Mouse (Mus musculus) gonadal fat pad, adult 2 months (tissue): ENCODE measurements at regions not wholly inside any gene's neighbourhood (a gene's known extent, or its start where the extent isn't known, plus 50 kb on each side); places are given as distances from the start of the nearest gene placed in this dataset.

Experiments used
- DNase-seq: peaks from one replicate; pipeline ENCODE4 v3.0.0-alpha.2; 2012; ENCODE audit warnings: low read depth

DNA sequence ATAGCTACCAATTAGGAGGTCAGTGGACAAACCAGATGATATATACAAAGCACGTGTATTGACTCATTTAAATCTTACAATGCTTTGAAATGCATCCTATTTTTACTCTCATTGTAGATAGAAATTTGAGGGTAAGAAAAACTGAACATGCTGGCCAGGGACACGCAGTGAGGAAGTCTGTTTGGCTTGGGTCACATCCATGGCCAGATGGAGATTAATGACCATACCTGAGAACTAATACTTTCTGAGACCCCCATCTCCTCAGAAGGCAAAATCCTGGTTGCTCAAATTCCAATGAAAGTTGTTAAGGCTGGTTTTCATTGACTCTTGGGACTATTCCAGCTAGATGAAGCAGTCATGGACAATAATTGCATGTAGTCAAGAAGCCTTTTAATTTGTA is 850.3 kb downstream of the Gsdmc2 start:
- DNase-seq, result no peak

DNA sequence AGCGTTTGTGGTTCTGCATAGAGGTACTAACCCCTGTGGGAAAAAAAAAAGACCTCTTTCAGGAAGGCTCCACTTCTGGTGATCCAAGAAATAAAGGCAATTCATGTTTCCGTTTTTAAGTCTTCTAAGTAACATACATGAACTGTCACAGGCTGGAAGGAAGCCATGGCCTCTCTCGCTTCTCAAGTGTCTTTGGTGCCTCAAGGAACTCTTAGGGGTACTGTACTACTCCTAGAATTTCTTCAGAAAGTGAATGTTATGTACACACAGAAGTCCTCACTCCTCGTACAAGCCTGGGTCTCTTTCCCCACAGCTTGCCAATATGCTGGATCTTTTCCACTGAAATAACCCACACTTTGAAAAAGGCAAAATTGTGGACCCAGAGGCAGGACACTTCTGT is 858.1 kb downstream of the Gsdmc2 start:
- DNase-seq, result no peak

DNA sequence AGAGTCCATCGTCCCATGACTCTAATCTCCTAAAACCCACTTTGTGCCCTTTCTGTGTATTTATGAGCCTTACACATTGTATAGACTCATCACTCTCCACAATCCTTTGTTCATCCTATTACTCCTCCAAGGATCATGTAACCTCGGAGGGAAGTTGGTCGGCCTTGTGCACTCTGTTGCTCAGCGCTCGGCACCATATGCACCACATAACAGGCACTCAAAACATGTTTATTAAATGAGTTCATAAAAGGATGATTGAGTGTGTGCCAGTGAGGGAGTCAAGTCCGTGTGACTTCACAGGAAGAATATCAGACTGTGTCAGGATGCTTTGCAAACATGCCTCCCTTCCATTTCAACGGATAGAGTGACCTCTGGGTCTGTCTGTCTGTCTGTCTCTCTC is 858.8 kb downstream of the Gsdmc2 start:
- DNase-seq, result no peak

DNA sequence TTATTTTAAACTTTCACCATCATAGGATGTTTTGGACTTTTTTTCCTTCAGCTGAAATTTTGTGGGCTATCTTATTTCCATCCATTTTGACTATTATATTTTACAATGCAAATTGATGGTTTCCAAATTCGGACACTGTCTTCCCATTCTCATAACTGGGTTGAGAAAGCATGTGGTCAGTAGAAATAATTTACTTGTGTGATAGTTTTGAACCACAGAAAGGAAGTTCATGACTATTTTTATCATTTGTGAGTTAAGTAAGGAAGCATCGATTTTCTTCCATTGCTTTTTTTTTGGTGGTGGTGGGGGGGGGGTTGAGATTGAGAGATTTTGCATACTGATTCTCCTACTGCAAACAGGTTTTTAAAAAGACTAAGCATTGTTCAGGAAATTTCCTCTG is 874.4 kb downstream of the Gsdmc2 start:
- no peak for DNase-seq

DNA sequence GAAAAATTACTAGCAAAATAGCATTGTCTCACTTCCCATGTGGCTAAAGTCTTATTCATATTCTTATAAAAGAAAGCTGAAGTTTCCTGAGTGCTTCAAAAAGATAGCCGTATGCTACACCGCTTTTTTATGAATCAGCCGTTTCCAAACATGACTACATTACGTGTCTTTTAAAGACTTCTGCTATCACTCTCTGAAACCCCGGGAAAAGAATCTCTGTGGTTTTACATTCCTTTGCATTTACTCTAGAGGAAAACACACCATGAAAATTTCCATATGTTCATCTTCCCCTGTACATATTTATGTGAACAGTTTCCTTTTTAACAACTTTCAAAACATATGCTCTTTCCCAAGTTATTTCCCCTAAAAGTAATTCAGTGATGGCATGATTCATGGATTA is 882.3 kb downstream of the Gsdmc2 start:
- no peak for DNase-seq

DNA sequence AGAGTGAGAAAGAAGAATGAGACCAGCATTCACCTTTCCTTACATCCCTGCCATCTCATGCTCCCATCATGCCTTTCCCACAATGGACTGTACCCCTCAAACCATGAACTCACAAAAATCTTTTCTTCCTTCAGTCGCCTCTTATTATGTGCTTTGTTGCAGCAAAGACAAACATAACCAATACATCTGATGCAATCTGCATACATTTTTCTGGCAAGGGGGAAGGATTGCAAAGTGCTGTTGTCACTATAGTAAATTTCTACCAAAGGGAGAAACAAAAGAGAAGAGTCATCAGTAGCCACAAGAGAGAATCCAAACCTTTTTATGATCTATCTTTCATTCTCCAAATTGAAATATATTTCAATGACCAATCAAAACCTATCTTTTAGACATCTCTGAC is 884.4 kb downstream of the Gsdmc2 start:
- no peak for DNase-seq

DNA sequence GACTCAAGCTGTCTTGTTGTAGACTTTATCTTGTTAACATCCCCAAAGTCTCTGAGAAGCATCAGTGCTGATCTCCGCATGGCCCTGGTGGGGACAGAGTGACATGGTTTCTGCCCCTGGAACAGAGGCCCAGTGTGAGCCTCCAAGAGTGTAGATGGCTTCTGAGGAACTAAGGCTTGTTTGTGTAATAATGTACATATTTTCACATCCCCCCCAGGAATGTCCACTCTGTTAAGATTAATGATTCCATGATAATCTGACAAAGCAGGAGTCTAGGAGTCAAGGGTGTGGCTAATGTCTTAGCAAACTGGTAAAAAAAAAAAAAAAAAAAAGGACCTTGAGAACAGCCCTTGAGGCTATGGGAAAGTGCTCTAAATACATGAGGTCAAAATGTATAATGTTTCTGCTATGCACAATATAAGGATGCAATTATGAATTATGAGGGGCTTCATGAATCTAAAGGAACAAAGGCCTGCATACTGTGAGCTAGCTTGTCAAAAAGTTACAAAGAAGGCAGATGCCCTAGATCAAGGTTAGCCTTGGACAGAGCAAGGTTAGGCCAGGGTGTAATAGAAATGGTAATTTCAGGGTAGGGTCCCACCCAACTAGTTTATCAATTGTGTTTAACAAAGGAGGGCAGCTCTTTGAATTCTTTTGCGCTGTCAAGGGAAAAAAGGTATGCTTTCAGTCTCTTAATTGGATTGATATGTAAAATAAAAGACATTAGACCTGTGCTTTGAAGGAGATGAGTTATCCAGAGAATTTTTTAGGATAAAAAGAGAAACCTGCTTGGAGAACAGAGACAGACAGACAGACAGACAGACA is 886.3 kb downstream of the Gsdmc2 start:
- no peak for DNase-seq

DNA sequence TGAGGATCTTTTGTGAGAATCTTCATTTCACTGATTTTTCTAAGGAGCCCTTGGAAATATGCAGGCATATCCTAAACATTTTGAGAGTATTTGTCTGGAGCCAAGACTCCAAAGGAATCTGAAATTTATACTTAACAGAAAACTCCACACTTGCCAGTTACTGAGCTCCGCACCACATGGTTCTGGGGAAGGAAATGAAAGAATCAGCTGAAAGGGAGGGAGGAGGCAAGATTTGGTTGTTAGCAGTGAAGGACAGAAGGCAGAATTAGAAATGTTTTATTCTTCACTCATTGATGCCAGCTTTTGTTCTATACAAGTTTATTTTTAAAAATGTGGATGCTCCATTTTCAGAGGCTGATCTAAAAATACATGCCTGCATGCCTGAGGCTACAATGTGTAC is 890.1 kb downstream of the Gsdmc2 start:
- no peak for DNase-seq

DNA sequence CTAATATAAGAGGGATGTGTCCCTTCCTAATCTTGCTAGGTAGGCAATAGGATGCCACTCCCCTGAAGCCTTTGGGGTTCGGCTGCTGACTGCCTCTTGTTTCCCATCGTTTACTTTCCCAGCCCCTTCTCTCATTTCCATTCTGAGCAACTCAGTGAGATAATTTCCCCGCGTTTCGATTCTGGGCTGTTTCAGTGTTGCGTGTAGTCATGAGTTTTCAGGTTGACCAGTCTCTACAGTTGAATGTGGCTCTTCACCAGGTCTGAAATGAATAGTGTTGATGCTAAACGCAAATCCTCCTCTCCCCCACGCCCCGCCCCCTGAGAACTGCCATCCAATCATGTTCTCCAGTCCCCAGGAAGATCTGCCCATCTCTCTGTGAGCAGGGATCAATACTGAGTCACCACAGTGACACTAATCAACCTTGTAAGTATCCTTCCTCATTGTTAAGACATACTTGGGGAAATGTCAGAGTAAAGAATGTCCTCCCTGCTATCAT is 890.6 kb downstream of the Gsdmc2 start:
- DNase-seq, result no peak

DNA sequence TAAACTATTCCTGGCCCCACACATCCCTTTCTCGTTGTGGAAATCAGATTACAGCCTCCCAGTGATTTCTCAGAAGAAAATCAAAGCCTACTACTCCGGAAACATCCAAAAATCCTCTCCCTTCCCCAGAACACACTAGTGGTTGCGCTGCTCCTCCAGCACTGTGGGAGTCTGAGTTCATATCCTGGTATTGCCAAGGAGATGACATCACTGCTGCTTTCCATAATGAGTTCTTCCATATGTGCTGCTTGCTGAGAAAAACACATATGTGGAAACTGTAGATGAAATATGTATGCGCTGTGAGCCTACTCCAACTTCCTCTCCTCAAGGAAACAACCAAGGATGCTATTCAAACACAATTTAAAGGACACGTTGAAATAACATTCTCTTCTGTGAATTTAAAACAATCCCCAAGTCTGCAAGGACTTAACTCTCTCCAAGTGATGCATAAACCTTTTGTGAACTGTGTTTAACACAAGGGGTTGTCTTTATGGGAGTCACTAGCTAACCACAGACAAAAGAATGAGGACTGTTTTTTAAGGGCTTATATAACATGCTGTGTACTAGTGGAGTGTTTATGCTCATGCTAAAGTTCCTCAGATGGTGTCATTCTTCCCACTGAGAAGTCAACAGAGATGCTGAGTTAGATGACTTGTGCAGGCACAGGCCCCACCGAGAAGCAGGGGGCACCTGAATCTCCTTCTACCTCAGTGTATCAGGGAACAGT is 891.6 kb downstream of the Gsdmc2 start:
- DNase-seq, result no peak

DNA sequence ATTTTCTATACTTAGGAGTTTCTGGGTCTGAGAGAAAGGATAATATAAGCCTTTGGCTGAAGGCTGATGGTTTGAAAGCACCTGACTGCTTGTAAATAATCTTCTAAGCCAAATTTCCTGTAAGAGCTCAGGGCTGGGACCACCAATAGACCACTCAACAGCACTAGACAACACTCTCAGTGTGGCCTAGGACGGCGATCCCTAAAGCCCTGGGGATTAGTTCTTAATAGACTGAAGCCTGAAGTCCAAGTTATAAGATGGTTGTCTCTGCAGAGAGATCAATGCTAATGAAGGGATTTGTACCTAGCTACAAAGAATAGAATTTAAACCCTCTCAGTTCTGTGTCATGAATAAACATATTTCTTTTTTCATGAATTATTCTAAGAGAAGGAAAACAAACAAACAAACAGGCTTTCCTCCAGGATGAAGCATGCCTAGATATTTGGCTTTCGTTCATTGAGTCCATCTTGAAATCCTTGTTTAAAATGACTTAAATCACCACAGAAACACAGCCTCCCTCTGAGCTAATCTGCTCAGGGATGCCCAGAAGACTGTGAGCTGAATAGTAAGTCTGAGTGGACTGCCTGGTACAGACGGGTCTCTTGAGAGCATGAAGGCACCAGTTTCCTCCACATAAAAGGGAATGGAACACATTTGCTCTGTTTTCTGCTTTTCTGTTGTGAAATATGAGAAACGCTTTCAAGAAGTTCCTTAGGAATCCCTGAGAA is 892.3 kb downstream of the Gsdmc2 start:
- no peak for DNase-seq

DNA sequence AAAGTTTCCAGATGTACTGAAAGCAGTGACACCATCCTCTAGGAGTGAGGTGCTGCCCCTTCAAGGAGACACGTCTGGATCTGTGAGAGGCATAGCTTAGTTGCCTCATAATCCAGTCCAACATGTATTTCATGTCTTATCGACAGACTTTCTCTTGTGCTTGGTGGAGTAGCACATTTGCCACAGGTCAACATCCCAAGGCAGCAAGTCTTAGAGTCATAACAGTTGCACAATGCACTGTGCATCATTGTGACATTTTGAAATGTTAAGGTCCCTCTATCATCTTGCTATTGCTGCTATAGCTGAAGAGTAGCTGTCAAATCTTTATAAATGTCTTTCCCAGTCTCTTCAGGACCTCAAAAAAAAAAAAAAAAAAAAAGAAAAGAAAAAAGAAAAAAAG is 905.6 kb downstream of the Gsdmc2 start:
- peak; percentile 14 for DNase-seq

DNA sequence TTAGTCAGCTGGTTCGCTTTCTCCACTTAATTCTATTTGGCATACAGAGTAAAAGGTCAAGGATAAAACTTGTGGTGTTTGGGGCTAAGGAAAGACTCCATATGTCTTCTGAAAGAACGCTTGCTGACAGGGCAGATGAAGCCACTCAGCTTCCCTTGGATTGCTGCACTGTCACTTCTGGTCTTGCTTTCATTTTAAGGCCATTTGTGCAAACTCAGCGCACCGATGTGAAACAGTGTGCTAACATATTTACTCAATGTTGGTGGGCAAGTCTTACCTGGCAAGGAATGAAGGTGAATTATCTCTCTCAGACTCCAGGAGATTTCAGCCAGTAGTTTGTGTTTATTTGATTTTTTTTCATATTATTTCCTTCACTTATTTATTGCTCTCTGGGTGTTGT is 907.2 kb downstream of the Gsdmc2 start:
- DNase-seq, result no peak

DNA sequence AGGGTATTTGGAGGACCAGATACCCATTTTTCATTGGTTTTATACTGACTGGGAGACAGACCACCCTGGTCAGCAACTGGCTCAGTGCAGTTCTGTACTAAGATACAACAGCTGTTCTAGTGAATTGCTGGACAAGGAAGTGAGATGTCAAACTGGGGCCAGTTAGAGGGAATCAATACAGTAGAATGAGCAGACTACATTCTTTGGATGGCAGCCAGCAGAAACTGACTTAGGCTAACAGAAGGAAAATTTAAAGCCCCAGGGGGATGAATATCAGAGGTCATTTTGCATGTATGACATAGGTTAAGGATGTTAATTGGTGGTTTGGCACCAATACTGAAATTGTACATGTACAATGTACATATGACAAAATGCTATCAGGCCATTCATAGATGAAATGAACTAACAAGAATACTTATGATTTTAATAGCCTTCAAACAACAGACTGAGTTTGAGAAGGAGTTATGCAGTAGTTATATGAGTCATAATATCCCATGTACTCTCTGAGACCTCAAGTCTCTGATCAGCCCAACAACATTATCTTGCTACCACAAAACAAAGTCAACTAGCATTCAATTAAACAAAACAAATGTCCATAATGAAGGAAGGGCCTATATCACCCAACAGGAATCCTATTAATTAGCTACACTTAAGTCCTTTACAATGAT is 910.3 kb downstream of the Gsdmc2 start:
- no peak for DNase-seq

DNA sequence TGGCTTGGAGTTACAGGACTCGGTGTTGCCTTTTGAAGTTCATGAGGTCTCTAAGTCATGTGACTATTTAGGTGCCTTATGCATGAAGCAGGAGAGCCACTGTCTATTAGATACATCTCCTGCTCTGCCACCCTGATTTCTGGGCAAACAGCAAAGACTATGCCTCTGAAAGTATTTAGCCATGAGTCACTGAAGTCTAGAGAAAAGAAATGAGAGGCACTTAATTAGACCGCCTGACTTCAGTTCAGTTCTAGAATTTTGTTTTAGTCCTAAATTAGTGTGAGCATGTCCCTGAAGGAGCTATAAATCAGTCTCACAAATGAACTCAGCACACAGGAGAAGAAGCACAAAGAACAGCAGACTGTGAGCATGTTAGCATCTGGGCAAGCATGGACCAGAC is 924.5 kb downstream of the Gsdmc2 start:
- DNase-seq, result no peak

DNA sequence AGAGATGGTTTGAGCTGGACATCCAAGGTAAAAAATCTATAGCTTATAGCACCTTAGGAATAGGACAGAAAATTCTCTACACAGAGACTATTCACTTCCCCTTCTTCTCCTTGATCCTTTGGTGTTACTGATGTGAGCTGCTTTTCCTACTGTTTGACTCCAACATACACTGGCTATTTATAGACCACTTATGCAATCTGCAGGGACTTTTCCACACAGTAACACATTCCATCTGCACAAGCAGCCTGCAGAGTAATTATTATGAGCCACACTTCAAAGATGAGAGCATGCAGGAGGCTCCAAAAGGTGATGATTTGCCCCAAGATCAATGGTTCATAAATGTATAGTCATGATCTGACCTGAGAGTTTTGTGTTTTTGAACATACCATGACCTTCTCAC is 925.7 kb downstream of the Gsdmc2 start:
- DNase-seq, result no peak

DNA sequence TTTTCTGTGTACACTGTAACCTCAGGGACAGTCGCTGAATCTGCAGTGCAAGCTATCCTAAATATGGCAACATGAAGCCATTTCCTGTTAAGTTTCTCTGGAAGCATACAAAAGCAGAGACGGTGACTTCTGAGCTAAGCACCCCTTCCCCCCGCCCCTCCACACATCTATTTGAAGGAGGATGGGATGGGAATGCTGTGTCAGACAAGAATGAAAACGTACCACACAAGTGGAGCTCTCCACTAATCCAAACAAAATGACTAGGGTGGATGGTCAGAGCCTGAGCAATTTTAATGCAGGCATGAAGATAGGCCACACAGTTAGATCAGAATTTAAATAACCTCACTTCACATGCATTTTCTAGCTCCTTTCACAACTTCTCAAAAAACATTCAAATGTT is 936.6 kb downstream of the Gsdmc2 start:
- DNase-seq, result no peak

DNA sequence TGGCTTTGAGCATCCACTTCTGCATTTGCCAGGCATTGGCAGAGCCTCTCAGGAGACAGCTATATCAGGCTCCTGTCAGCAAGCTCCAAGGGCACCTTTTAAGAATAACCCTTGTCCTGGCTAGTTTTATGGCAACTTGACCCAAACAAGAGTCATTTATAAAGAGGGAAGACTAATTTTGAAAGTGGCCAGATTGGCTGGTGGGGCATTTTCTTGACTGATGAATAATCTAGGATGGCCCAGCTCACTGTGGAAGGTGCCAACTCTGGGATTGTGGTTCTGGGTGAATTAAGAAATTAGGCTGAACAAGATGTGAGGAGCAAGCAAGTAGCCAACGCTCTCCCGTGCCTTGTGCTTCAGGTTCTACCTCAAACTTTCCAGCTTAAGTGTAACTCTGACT is 937.8 kb downstream of the Gsdmc2 start:
- DNase-seq, result no peak

DNA sequence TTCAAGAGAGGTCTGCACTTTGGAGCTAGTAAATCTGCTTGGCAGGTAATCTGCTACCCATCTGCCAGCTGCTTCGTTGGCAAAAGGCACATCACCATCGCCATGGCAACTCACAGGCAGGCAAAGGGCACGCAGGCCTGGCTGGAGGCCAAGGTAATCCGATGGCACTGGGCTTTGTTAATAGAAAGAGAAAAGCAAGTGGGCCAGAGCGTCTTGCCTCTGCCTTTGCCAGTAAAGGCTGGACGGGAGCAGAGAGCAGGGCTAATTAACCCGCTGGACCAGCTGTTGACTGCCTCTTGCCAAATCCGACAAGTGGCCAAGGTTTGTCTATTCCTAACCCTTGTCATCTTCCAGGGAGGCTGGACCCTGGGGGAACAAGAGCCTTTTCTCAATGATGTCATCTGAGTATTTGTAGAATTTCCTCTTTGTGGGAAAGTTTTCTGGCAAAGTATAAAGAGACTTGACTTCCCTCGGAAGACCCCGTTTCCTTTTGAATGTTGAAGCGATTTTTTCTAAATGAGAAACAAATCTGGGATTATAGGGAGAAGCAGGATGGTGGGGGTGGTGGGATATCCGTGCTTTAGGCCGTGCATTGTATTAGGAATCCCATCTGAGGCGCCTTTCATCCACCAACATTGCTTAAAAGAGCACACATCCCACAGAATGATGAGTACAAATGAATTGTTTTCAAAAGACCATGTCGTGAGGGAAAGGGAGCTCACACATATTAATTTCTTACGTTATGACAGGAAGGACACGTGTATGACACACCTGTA is 941.7 kb downstream of the Gsdmc2 start:
- no peak for DNase-seq

DNA sequence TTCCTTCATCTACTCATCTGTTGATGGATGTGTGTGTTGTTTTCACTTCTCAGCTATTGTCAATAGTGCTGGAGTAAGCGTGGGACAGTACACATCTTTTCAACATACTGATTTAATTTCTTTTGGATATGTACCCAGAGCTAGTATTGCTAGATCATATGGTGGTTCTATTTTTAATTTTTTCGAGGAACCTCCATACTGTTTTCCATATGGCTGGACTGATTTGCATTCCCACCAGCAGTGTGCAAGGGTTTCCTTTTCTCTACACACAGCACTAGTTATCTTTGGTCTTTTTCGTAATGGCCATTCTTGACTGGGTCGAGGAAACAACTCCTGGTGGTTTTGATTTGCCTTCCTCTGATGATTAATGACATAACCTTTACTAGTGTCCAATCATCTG is 943.0 kb downstream of the Gsdmc2 start:
- DNase-seq, result no peak

DNA sequence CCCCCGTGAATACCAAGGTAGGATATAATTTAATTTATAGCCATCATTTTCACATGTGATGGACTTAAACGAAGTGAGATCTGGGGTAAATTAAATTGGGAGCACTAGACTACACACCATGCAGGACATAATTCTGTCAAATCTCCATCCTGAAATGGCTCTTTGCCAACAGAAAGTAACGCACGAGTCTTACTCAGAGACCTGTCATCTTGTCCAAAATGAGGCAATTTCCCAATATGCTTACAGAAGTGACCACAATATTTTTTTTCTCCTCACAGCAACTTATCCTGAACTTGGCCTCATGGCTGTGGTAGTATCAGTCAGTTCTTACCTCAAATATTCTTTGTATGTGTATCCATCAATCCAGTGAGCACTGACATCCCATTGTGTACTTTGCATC is 955.2 kb downstream of the Gsdmc2 start:
- no peak for DNase-seq
